Mouse (Mus musculus) hindbrain, embryonic 12.5 days (tissue): Measurements from ENCODE around the gene Nr1h2. TPM values are rescaled to one million over a fixed set of nuclear protein-coding genes. Genes with fewer than 3 reads are reported as not detected.

Experiments
- ATAC-seq: fragments of 200-750 bp; cut with Nextera tagmentation; 2 replicates; pipeline ENCODE4 v1.8.0; 2017; ENCODE audit warnings: moderate TSS enrichment; ENCODE audit not compliant: low FRiP score
- H3K27ac ChIP-seq: fragments of 300-500 bp; sonication (generic); 2 replicates; pipeline ENCODE4 v1.5.1; 2016; ENCODE audit warnings: mild to moderate bottlenecking
- H3K27me3 ChIP-seq: fragments of 300-500 bp; sonication (generic); 2 replicates; pipeline ENCODE4 v1.6.1; 2016; ENCODE audit warnings: mild to moderate bottlenecking
- H3K36me3 ChIP-seq: fragments of 300-500 bp; sonication (generic); 2 replicates; pipeline ENCODE4 v1.6.1; 2016; ENCODE audit warnings: mild to moderate bottlenecking
- H3K4me1 ChIP-seq: fragments of 300-500 bp; sonication (generic); 2 replicates; pipeline ENCODE4 v1.6.1; 2016
- H3K4me2 ChIP-seq: fragments of 300-500 bp; sonication (generic); replicated peaks from 2 replicates; pipeline ENCODE4 v1.6.1; 2016; ENCODE audit warnings: mild to moderate bottlenecking
- H3K4me3 ChIP-seq: fragments of 300-500 bp; sonication (generic); 2 replicates; pipeline ENCODE4 v1.5.1; 2016; ENCODE audit warnings: mild to moderate bottlenecking
- H3K9ac ChIP-seq: fragments of 300-500 bp; sonication (generic); 2 replicates; pipeline ENCODE4 v1.6.1; 2016; ENCODE audit warnings: mild to moderate bottlenecking, moderate library complexity
- H3K9me3 ChIP-seq: fragments of 300-500 bp; sonication (generic); replicated peaks from 2 replicates; pipeline ENCODE4 v1.6.1; 2016; ENCODE audit warnings: mild to moderate bottlenecking
- WGBS: fragments of 180-500 bp; shearing (Covaris S2); methylation state at CpG from one replicate; pipeline ENCODE4 v1.1.7; 2016; 5-methylcytosine and 5-hydroxymethylcytosine counted together
- polyA plus RNA-seq: library from polyadenylated mRNA; unstranded; fragments of >200 nt; fragmentation: Nextera tagmentation; extraction: Ambion mirVana; gene quantifications from 2 replicates; pipeline ENCODE4 v1.2.1, GENCODE M21; 2016

Gene Nr1h2
- polyA plus RNA-seq, 1 experiment from 2014 or later, result 71.5 TPM

- Histone ChIP-seq H3K36me3 (peaks cover 40% of the 10 kb centered on the region), H3K4me3 (no peak overlapping the region), H3K9me3 (no peaks in the 10 kb centered on the region), H3K9ac (no peak overlapping the region), H3K4me1 (peaks cover 12% of the 10 kb centered on the region), H3K27ac (no peak overlapping the region), H3K27me3 (no peaks in the 10 kb centered on the region), H3K4me2 (0 out of 2 replicates have a peak overlapping the region, but pooled peaks have one; percentile 81)
- no peak for ATAC-seq
- WGBS, result 96% methylated on average over 13 of the region's 13 CpGs
These were observed 6.7 kb downstream of the Nr1h2 start for GRCm38 (mm10) chr7:44547041-44547440.

- H3K27ac ChIP-seq, result no peak overlapping the region
- 96% methylated on average over 3 of the region's 3 CpGs for WGBS
These were observed 7.5 kb downstream of the Nr1h2 start for GRCm38 (mm10) chr7:44546274-44546673.

GRCm38 (mm10) chr7:44543071-44543470 lies 10.7 kb downstream of the Nr1h2 start:
- Histone ChIP-seq H3K4me3 (no peak overlapping the region), H3K9ac (no peak overlapping the region; the same call in 1 of the 2 replicates), H3K27ac (no peak overlapping the region), H3K36me3 (peaks cover 52% of the 10 kb centered on the region), H3K27me3 (no peaks in the 10 kb centered on the region), H3K9me3 (no peaks in the 10 kb centered on the region), H3K4me1 (peaks cover 9% of the 10 kb centered on the region), H3K4me2 (no peak overlapping the region)
- 79% methylated on average over 12 of the region's 12 CpGs for WGBS
- ATAC-seq, result no peak

More at GRCm38 (mm10) chr7:44546274-44546673, 7.5 kb downstream of the Nr1h2 start:
- H3K27me3 ChIP-seq, result no peaks in the 10 kb centered on the region
- H3K9ac ChIP-seq, result no peak overlapping the region
- ATAC-seq, result no peak
- H3K36me3 ChIP-seq, result peaks cover 40% of the 10 kb centered on the region
- H3K4me3 ChIP-seq, result no peak overlapping the region
- no peaks in the 10 kb centered on the region for H3K9me3 ChIP-seq
- no peak overlapping the region for H3K4me2 ChIP-seq
- H3K4me1 ChIP-seq, result peaks cover 12% of the 10 kb centered on the region

GRCm38 (mm10) chr7:44542555-44542954 lies 11.2 kb downstream of the Nr1h2 start:
- no peak overlapping the region for H3K9ac ChIP-seq
- WGBS, result 90% methylated on average over 11 of the region's 11 CpGs
- H3K27me3 ChIP-seq, result no peaks in the 10 kb centered on the region
- H3K9me3 ChIP-seq, result no peaks in the 10 kb centered on the region
- no peak overlapping the region for H3K4me2 ChIP-seq
- ATAC-seq, result no peak
- no peak overlapping the region for H3K4me3 ChIP-seq
- H3K36me3 ChIP-seq, result peaks cover 55% of the 10 kb centered on the region
- H3K4me1 ChIP-seq, result peaks cover 4% of the 10 kb centered on the region
- H3K27ac ChIP-seq, result no peak overlapping the region

- H3K27ac ChIP-seq, result no peak overlapping the region
- H3K27me3 ChIP-seq, result no peaks in the 10 kb centered on the region
- 92% methylated on average over 41 of the region's 41 CpGs for WGBS
- no peaks in the 10 kb centered on the region for H3K4me1 ChIP-seq
- H3K4me2 ChIP-seq, result no peak overlapping the region
- no peaks in the 10 kb centered on the region for H3K9me3 ChIP-seq
- no peak overlapping the region for H3K9ac ChIP-seq
- no peak overlapping the region for H3K4me3 ChIP-seq
- H3K36me3 ChIP-seq, result peaks cover 87% of the 10 kb centered on the region
- ATAC-seq, result no peak
These were observed 14.8 kb downstream of the Nr1h2 start for GRCm38 (mm10) chr7:44538756-44539624.

GRCm38 (mm10) chr7:44537496-44537895 lies 16.3 kb downstream of the Nr1h2 start:
- WGBS, result 95% methylated on average over 13 of the region's 13 CpGs
- no peak for ATAC-seq

GRCm38 (mm10) chr7:44537009-44537408 lies 16.7 kb downstream of the Nr1h2 start:
- Histone ChIP-seq H3K4me3 (no peak overlapping the region), H3K9ac (peak overlapping the region; percentile 23; the same call in 1 of the 2 replicates), H3K36me3 (peaks cover 89% of the 10 kb centered on the region), H3K4me1 (no peaks in the 10 kb centered on the region), H3K27me3 (no peaks in the 10 kb centered on the region), H3K9me3 (no peaks in the 10 kb centered on the region), H3K4me2 (no peak overlapping the region), H3K27ac (no peak overlapping the region)
- no peak for ATAC-seq
- 90% methylated on average over 7 of the region's 7 CpGs for whole genome bisulfite sequencing

More at GRCm38 (mm10) chr7:44537496-44537895, 16.3 kb downstream of the Nr1h2 start:
- no peak overlapping the region for H3K4me3 ChIP-seq
- no peaks in the 10 kb centered on the region for H3K9me3 ChIP-seq
- H3K4me2 ChIP-seq, result no peak overlapping the region
- no peak overlapping the region for H3K27ac ChIP-seq
- H3K36me3 ChIP-seq, result peaks cover 94% of the 10 kb centered on the region
- no peaks in the 10 kb centered on the region for H3K27me3 ChIP-seq
- no peak overlapping the region for H3K9ac ChIP-seq
- no peaks in the 10 kb centered on the region for H3K4me1 ChIP-seq

- no peak overlapping the region for H3K4me2 ChIP-seq
- peak overlapping the region; percentile 23; the same call in 1 of the 2 replicates for H3K9ac ChIP-seq
- H3K4me1 ChIP-seq, result no peaks in the 10 kb centered on the region
- 90% methylated on average over 6 of the region's 6 CpGs for WGBS
- ATAC-seq, result no peak
- H3K4me3 ChIP-seq, result no peak overlapping the region
- H3K36me3 ChIP-seq, result peaks cover 85% of the 10 kb centered on the region
- H3K27ac ChIP-seq, result no peak overlapping the region
- H3K27me3 ChIP-seq, result no peaks in the 10 kb centered on the region
- no peaks in the 10 kb centered on the region for H3K9me3 ChIP-seq
These were observed 17.2 kb downstream of the Nr1h2 start for GRCm38 (mm10) chr7:44536590-44536968.

- Histone ChIP-seq H3K4me2 (no peak overlapping the region), H3K27ac (no peak overlapping the region), H3K36me3 (peaks cover 78% of the 10 kb centered on the region), H3K4me3 (no peak overlapping the region), H3K9ac (no peak overlapping the region), H3K4me1 (no peaks in the 10 kb centered on the region), H3K9me3 (no peaks in the 10 kb centered on the region), H3K27me3 (no peaks in the 10 kb centered on the region)
- ATAC-seq, result no peak
- 93% methylated on average over 27 of the region's 27 CpGs for WGBS
These were observed 17.8 kb downstream of the Nr1h2 start for GRCm38 (mm10) chr7:44535657-44536589.

- Histone ChIP-seq H3K27me3 (no peaks in the 10 kb centered on the region), H3K9ac (no peak overlapping the region), H3K9me3 (no peaks in the 10 kb centered on the region), H3K36me3 (peaks cover 68% of the 10 kb centered on the region), H3K4me2 (no peak overlapping the region), H3K4me1 (no peaks in the 10 kb centered on the region), H3K27ac (no peak overlapping the region), H3K4me3 (no peak overlapping the region)
- ATAC-seq, result no peak
- WGBS, result 89% methylated on average over 19 of the region's 19 CpGs
These were observed 18.9 kb downstream of the Nr1h2 start for GRCm38 (mm10) chr7:44534656-44535441.

GRCm38 (mm10) chr7:44534242-44534641 lies 19.5 kb downstream of the Nr1h2 start:
- Histone ChIP-seq H3K4me1 (no peaks in the 10 kb centered on the region), H3K27ac (no peak overlapping the region), H3K9ac (no peak overlapping the region), H3K4me2 (no peak overlapping the region), H3K4me3 (no peak overlapping the region), H3K27me3 (peaks cover 5% of the 10 kb centered on the region; the same call in 1 of the 2 replicates), H3K36me3 (peaks cover 62% of the 10 kb centered on the region), H3K9me3 (no peaks in the 10 kb centered on the region)
- whole genome bisulfite sequencing, result 97% methylated on average over 13 of the region's 13 CpGs
- ATAC-seq, result no peak

- no peak overlapping the region for H3K9ac ChIP-seq
- peaks cover 10% of the 10 kb centered on the region for H3K27me3 ChIP-seq
- WGBS, result 70% methylated on average over 12 of the region's 12 CpGs
- no peak overlapping the region for H3K4me2 ChIP-seq
- ATAC-seq, result no peak
- H3K4me3 ChIP-seq, result no peak overlapping the region
- no peaks in the 10 kb centered on the region for H3K4me1 ChIP-seq
- H3K9me3 ChIP-seq, result no peaks in the 10 kb centered on the region
- peaks cover 56% of the 10 kb centered on the region for H3K36me3 ChIP-seq
- no peak overlapping the region for H3K27ac ChIP-seq
These were observed 20.1 kb downstream of the Nr1h2 start for GRCm38 (mm10) chr7:44533746-44534045.
